Mouse (Mus musculus): ENCODE measurements at regions not wholly inside any gene's neighbourhood (a gene's known extent, or its start where the extent isn't known, plus 50 kb on each side); places are given as distances from the start of the nearest gene placed in this dataset.

DNA sequence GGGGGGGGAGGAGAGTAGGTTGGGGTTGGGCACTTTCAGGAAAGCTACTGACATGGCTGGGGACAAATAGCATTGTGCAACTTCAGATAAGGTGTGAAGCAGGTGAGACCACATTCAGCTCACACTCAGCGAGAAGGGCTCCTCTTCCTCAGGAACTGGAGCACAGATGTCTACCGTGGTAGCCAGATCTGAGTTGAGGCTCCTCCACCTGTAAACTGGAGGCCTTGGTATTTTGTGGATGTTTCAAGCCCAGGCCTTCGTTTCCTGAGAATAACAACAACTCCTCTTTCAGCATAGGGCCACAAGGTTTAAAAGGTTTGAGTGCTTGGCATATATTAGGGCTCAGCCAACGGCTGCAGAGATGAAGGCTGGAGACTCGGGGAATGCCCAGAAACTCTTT lies 232.9 kb downstream of the Rplp1 start:
- in situ Hi-C loops (cut with MboI, MseI) = no loop called here

- in situ Hi-C loops (cut with MboI, MseI) = no loop called here
These were observed 233.4 kb downstream of the Rplp1 start for GRCm38 (mm10) chr9:61680911-61681311.

- in situ Hi-C loops (cut with MboI, MseI) = loop anchor here (10.0 kb wide), 1 partner anchor 665 kb away; no protein-coding TSS in a partner anchor
These were observed 234.7 kb downstream of the Rplp1 start for GRCm38 (mm10) chr9:61679686-61680085.

DNA sequence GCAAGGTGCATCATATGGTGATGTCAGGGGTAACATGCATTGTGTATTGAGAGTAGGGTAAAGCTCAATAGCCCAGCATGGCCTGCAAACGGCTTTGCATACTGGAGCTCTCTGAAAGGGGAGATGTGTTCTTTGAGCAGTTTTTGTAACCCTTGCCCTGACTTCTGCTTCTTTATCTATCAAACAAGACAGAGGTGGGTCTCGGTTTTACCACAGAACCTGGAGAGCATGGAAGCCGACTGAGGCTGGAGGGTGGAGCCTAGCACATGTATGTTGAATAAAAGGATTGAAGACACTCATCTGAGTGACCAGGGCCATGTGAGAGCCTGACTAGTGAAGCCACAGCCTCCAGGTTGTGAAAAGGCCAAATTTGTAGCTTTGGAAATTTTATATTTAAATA lies 236.7 kb downstream of the Rplp1 start:
- in situ Hi-C loops (cut with MboI, MseI) = loop anchor here (10.0 kb wide), 1 partner anchor 663 kb away; no protein-coding TSS in a partner anchor

DNA sequence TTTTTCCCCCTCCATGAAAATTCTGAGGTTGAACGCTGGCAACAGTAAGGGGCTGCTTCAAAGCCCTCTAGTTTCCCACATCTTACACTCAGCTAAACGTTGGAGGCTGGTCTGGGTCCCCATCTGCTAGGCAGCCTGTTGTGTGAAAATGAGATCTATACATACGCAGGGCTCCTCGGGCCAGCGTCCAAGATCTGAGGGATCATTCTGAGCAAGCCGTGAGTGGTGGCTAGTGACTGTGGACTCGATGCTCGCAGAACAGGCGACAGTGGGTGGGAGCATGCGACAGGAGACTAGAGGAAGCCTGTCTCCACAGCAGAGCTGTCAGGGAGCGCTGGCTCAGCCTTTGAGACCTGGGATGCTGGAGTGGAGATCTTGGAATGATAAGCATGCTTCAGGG lies 237.3 kb downstream of the Rplp1 start:
- in situ Hi-C loops (cut with MboI, MseI) = loop anchor here (10.0 kb wide), 1 partner anchor 662 kb away; no protein-coding TSS in a partner anchor

DNA sequence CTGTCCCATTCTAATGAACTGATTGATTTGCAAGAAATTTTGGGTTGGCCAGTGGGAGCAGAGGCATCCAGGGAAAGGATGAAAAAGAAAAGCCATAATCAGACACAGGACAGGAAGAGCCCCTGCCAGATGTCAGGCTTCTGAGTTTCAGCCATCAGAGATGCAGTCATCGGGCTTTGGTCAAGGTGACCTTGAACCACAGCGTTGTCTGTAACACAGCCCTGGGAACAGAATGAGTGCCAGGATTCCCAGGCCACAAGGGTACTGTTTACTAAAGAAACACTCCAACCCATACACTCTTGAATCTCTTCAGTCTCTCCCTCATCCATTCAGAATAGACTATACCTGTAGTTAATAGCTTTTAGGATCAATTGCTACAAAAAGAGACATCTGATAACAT lies 239.0 kb downstream of the Rplp1 start:
- in situ Hi-C loops (cut with MboI, MseI) = loop anchor here (10.0 kb wide), 1 partner anchor 661 kb away; no protein-coding TSS in a partner anchor

DNA sequence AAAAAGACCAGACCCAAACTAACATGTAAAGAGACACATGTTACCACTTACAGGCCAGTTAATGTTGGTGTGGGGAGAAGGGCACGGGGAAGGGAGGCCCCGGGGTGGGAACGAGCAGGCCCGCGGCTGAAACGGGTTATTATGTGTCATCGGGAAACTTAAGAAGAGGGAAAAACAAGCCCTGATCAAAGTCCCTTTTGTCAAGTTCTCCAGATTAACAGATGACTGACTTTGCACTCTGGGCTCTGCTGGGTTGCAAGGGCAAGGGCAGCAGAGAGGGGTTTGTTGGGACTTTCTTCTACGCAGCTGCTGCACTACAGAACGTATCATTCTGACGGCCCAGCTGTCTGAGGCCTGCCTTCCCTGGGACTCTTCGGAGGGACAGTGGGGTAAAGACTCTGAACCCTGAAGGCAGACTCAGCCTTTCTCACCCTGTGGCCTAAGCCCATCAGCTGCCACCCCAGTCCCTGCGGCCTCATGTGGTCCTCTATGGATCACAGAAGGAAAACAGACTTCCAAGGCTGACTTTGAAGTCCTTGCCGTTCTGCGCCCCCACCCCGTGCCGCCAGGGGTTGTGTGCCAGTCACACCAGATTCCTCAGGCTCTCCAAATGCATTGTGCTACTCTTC lies 240.7 kb downstream of the Rplp1 start:
- in situ Hi-C loops (cut with MboI, MseI) = loop anchor here (10.0 to 25.0 kb wide), 2 partner anchors 659 to 664 kb away; partner anchors contain the start of gene Anp32a

DNA sequence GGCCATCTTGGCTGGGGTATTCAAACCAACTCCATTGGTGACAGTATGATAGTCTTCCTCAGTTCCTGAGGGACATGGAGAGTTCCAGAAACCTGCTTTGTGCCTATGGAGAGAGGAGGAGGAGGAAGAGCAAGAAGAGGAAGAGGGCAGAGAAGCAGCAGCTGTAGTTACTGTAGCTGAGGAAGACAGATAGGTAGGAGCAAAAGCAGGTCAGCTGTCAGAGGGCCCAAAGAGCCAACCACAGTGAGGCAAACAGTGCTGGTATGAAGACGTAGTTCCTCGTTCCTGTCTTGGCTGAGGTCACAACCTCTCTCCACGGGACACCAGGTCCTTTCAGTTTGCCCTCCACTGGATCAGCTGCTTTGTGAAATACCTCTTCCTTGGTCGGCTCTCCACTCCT lies 243.4 kb downstream of the Rplp1 start:
- in situ Hi-C loops (cut with MboI, MseI) = loop anchor here (10.0 to 25.0 kb wide), 2 partner anchors 656 to 666 kb away; partner anchors contain the start of gene Anp32a

DNA sequence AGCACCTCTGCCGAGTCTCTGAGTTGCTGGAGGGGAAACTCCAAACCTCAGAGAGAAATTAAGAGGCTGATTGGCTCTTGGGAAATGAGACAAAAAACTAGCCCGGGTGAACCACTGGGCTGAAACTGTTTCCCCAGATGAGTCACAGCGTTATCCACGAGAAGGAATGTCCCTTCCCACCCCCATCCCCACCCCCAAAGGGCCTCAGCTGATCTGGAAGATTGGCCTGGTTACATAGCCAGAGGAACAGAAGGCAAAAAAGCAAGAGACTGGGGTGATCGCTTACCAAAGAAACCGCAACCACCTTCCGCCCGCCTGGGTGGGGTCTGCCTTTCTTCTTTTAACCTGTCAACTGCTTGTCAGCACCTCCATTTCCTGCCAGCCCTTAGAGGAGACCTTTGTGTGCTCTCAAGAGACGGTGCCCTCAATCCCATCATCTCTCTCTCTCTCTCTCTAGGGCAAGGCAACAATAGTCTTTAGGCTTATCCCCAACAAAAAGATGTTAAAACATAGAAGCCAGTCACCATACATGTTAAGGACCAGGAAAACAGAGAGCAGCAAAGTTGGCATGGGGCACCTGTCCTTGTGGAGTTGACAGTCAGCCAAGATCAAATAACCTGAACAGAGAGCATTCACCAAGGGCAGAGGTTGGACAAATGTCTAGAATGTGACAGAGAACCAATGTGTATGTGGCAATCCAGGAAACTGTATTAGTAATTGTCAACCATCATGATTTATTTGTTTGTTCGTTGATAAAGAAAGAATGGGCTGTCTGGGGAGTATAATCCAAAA lies 244.4 kb downstream of the Rplp1 start:
- in situ Hi-C loops (cut with MboI, MseI) = loop anchor here (5.0 to 25.0 kb wide), 5 partner anchors 32 to 667 kb away; partner anchors contain the start of gene Anp32a

GRCm38 (mm10) chr9:61668723-61669122 lies 245.6 kb downstream of the Rplp1 start:
- in situ Hi-C loops (cut with MboI, MseI) = loop anchor here (5.0 to 25.0 kb wide), 4 partner anchors 34 to 669 kb away; partner anchors contain the start of gene Anp32a

DNA sequence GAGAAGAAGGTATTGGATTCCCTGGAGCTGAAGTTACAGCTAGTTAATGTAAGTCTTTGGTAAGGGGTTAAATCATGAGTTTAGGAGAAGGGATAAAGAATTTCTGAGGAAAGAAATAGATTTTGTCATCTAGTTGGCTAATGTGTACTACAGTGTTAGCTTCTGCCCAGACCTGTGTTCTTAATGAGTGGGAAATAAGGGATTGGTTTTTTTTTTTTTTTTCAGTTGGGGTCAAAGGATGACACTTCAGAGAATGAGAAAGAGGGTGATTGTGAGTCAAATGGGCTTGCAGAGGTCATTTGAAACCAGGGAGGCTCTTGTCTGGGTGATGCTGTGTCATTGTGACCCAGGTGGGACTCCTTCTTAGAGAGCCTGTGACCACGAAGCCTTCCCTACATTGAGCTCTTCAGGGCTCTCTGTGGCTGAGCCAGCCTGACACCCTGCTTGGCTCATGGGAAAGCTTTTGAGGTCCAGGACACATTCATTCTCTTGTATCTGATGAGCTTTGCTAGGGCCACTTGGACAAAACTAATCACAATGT lies 246.1 kb downstream of the Rplp1 start:
- in situ Hi-C loops (cut with MboI, MseI) = loop anchor here (5.0 to 25.0 kb wide), 4 partner anchors 34 to 669 kb away; partner anchors contain the start of gene Anp32a

GRCm38 (mm10) chr9:61667453-61668074 lies 246.8 kb downstream of the Rplp1 start:
- in situ Hi-C loops (cut with MboI, MseI) = loop anchor here (5.0 to 25.0 kb wide), 4 partner anchors 35 to 670 kb away; partner anchors contain the start of gene Anp32a

DNA sequence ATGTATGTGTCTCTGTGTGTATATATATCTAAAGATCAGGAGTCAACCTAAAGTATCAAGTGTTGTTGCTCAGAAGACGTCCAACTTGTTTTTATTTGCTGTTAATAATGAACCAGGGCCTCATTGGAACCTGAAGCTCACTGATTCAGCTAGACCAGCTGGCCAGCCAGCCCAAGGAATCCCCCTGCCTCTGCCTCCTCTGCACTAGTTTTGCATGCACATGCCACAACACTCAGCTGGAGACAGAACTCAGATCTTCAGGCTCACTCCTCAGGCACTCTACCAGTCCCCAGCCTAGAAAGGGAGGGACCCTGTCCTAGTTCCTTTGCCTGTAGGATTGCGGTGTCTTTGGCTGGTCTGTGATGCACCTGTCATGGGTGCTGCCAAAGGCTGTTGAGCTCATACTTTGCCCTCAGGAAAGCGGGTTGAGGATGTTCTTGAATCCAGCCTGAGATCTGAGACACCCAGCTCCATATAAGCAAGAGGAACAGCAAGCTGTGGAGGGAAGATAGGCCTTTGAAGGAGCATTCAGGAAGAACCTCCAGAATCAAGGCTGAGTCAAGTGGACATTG lies 247.5 kb downstream of the Rplp1 start:
- in situ Hi-C loops (cut with MboI, MseI) = loop anchor here (5.0 to 25.0 kb wide), 4 partner anchors 35 to 670 kb away; partner anchors contain the start of gene Anp32a

GRCm38 (mm10) chr9:61666118-61666517 lies 248.2 kb downstream of the Rplp1 start:
- in situ Hi-C loops (cut with MboI, MseI) = loop anchor here (5.0 to 25.0 kb wide), 4 partner anchors 36 to 671 kb away; partner anchors contain the start of gene Anp32a

GRCm38 (mm10) chr9:61665254-61665653 lies 249.1 kb downstream of the Rplp1 start:
- in situ Hi-C loops (cut with MboI, MseI) = loop anchor here (5.0 to 25.0 kb wide), 4 partner anchors 37 to 672 kb away; partner anchors contain the start of gene Anp32a

DNA sequence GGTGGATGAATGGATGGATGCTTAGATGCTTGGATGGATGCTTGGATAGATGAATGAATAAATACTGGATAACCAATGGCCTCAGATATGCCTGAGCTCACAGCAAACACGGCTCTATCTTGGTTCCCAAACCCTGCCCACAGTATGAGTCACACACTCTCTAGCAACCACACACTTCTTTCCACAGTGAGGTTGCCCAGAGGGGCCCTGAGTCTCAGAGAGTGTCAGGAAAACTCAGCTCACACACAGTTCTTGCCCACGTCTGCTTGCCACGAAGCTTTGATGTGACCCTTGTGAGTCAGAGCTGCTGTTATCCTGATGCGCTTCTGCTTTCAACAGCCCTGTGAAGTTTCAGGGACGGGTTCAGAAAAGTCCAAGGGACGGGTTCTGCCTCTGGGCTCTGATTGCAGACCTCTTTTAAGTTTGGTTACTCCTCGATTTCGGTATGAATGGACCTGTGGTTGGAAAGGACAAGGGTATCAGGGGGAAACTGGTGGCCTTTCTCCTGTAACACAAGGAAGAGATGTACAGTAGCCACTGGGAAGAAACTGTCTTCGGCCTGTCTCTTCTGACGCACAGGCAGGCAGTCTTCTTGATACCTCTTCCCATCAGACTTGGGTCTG lies 250.2 kb downstream of the Rplp1 start:
- in situ Hi-C loops (cut with MboI, MseI) = loop anchor here (10.0 to 25.0 kb wide), 3 partner anchors 161 to 673 kb away; partner anchors contain the start of gene Anp32a

DNA sequence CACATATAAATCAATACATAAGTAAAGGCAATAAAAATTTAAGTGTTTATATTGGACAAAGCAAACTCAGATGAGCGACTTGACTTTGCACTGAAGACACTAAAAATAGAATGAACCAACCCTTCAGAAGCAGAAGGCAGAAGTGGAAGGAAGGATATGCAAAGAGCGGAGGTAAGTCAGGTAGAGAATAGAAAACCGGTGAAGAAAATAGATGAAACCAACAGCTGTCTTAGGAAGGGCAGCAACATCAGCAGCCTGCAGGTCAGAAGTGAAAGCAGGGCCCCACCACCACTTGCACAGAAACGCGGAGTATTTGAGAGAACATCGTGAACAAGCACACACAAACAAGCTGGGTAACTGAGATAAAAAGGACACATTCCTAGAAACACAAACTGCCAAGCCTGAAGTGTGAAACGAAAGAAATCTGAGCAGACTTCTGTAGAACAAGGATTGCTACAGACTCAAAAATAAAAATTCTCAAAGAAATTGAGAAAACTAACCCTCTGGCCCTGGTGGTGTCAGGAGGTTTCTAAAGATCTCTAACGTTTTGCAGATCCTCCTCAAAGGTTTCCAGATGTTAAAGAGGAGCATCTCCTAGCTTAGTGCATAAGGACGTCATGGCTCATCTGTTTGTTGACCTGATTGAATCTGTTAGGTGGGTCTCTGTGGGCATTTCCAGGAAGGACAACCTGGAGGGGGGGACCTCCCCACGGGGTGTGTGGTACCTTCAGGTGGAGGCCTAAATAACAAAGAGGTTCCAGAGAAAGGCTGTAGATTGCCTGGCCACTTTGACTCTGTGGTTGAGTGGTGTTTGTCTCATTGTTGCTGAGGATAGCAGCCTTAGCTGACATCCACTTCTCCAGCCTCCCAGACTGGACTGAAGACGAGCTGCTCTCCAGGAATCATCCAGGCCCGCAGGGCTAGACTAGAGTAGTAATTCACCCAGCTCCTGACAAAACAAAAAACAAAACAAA lies 252.0 kb downstream of the Rplp1 start:
- in situ Hi-C loops (cut with MboI, MseI) = loop anchor here (10.0 to 25.0 kb wide), 3 partner anchors 162 to 675 kb away; partner anchors contain the start of gene Anp32a

- in situ Hi-C loops (cut with MboI, MseI) = loop anchor here (10.0 to 25.0 kb wide), 3 partner anchors 165 to 677 kb away; partner anchors contain the start of gene Anp32a
These were observed 254.2 kb downstream of the Rplp1 start for GRCm38 (mm10) chr9:61660191-61660590.

- in situ Hi-C loops (cut with MboI, MseI) = loop anchor here (25.0 kb wide), 1 partner anchor 679 kb away; the partner anchor contains the start of gene Anp32a
These were observed 256.3 kb downstream of the Rplp1 start for GRCm38 (mm10) chr9:61657996-61658395.

Data from T-helper 2 cell (primary cell).